Mouse (Mus musculus) activated CD4-positive, CD25-positive, alpha-beta regulatory T cell, adult 4 months (primary cell): ENCODE data around the gene Morn4. TPM values are rescaled to one million over a fixed set of nuclear protein-coding genes. Genes with fewer than 3 reads are reported as not detected.
A peak's percentile ranks its signal among the peaks of the same experiment; 100 is the strongest.

Source experiments
- ATAC-seq: one replicate; pipeline ENCODE4 v1.8.0; 2017
- polyA plus RNA-seq, 2 experiments: library from polyadenylated mRNA; unstranded; fragments of 100-300 nt; shearing (Covaris generic); gene quantifications; one replicate each; pipeline ENCODE4 v1.2.1; 2017

Morn4 gene
- not detected for polyA plus RNA-seq

GRCm38 (mm10) chr19:42086166-42086565, at the start of gene Morn4:
Gene Morn4 (minus strand): TSS chr19:42086357.
- no peak for ATAC-seq

DNA sequence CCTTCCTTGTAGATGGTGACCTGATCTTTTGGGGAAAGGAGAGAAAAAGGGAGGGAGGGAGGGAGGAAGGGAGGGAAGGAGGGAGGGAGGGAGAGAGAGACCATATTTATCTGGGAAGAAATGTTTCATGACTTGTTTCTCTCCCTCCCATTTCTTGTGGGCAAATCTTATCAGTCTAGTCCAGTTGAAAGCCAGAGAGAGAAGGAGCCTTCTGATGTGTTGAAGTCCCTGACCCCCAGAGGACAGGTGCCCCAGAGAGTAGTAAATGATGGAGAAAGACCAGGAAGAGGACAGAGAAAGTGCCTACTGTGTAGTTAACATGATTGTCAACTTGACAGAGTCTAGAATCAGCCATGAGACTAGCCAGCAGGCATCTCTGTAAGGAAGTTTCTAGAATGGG, 48.9 kb upstream of the Morn4 start:
- no peak for ATAC-seq

DNA sequence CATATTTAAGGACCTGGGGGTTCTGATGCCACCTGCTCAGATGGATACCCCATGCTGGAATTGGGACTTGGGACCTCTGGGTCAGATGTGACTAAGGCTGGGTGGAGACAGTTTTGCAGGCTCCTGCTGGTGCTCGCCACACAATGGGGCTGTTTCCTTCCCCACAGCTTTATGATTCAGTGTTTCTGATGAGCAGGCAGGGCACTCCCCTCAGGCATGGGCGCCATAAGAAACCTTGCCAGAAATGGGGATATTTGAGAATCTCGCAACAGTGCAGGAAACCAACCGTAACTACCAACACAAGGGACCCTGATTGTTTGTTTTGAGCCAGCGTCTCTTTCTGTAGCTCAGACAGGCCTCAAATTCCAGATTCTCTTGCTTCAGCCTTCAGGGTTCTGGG, 44.9 kb upstream of the Morn4 start:
- no peak for ATAC-seq

- ATAC-seq: no peak
Measured at GRCm38 (mm10) chr19:42130294-42130606, 44.1 kb upstream of the Morn4 start.

DNA sequence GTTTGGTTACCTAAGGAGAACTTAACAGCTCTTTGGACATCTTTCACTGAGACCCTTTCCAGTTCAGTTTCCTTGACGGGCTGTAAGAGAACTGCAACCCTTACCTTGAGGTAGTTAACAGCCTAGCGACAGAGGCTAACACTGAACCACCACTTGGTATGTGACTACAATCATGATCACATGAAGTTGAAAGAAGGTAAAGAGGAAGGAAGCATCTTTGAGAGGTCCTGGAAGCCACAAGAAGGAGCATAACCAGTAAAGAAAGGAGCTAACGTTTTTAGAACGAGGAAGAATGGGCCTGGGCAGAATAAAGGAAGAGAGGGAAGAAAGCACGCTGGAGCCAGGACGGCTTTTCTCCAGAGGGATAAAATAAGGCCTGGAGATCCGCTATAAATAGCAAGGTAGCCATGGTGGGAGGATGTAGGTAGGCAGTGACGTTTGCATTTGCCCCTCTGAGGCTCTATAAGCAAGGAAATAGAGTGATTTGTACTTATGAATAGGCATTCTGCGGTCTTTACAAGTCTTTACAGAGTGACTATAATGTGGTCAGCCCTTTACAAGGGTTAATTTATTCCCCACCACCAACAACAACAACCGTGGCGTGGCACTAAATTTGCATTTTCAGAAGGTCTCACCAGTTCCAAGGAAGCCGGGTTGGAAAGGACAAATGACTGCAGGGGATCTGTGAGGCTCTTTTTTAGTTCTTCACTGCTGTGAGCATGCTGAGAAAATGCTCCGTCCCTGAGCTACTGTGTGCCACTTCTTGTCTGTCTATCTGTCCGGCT, 43.5 kb upstream of the Morn4 start:
- peak; percentile 24 for ATAC-seq

DNA sequence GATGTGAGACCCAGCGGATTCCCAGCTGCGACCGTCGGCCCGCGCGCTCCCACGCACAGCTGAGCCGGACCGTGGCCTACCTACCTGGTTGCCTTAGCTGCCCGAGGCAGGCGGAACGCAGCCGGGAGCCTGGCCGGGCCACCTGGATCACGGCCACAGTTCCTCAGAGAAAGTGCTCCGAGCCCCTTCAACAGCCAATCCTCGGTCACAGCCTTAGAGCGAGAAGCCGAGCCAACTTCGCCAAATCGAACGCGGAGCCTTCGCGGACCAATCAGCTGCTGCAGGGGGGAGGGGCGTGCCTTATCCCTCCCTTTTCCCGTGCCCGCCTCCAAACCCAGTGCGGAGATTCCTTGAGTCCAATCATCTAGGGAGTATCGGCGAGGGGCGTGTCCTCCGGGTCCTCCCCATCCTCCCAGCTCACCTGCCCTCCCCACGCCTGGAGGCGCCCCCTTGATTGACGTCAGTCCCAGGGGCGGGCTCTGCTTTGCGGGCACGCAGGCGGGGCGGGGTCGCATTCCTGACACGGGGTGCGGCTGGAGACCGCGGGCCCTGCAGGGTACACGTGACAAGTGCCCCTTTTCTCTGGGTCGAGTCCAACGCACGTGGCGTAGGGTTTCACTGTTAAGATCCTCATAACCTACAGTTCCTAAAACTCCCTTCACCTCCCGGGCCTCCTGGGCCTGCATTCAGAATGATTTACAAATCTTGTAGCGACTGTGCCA, 42.8 kb upstream of the Morn4 start, which contains the start of gene Avpi1:
Gene Avpi1 (minus strand): TSS at position 273 of the 722 bp plus-strand sequence.
- peak; percentile 90 for ATAC-seq

DNA sequence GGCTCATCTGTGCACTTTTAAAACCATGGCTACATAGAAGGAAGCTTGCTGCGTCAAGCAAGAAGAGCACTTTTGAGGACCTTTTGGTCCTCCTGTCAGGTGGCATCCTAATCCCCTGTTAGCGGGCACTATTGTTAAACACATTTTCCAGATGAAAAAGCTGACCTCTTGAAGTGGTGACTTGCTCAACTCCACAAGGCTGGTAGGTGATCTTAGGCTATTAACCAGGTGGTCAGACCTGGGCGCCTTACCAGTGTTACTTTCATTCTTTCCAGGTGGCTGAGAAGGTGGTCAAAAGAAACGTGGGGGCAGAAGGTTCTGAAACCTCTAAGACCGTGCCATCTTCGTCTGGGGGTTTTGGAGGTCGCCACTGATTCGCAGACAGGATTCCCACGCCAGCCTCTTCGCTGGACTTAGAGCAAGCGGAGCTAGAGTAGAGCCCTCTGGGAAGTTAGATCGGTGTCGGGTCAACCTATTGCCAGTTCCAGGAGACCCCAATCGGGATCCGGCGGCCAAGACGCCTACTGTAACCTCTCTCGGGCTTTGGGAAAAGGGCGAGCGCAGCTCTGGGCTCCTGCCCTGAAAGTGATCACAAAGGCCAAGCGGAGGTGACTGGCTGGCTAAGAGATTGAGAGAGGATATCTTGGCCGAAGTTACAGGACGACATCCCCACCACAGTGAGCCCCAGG, 42.0 kb upstream of the Morn4 start:
- no peak for ATAC-seq

DNA sequence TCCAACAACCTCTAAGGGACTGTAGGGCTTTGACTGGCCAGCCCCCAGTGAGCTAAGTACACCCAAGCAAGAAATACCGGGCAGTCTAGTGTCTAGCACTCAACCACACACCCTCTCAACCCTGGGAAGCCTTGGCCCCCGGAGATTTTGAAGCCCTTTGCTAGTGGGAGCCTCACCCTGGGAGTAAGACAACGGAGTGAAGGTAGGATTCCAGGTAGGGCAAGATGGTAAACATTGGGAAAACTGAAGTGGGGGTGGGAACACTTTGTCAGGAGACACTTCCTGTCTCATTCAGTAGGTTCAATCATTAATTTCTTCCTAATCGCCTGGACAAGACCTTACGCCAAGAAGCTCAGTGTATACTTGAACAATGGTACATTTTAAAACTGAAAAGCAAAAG, 40.9 kb upstream of the Morn4 start:
- no peak for ATAC-seq

GRCm38 (mm10) chr19:42126219-42126605, 40.1 kb upstream of the Morn4 start:
- ATAC-seq: no peak

GRCm38 (mm10) chr19:42125501-42126218, 39.5 kb upstream of the Morn4 start:
- ATAC-seq: no peak

DNA sequence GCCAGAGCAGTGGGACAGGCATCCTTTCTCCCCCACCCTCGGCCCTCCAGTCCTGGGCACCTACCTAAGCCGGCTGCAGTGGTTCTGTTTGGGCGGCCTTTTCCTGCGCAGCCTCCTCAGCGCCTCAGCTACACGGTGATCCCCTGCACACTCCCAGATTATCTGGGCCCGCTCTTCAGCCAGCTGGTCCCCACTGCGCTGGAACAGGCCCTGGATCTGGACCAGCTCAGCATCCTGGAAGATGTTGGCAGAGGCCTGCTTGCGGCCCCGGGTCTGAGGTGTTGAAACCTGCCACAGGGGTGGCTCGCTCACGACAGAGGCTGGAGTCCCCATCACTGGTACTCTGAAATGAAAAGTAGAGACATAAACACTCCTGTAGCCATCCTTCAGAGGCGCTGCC, 38.5 kb upstream of the Morn4 start:
- no peak for ATAC-seq

GRCm38 (mm10) chr19:42120451-42120850, 34.3 kb upstream of the Morn4 start:
- ATAC-seq: no peak

- ATAC-seq: no peak
Measured at GRCm38 (mm10) chr19:42118596-42118995, 32.4 kb upstream of the Morn4 start.

DNA sequence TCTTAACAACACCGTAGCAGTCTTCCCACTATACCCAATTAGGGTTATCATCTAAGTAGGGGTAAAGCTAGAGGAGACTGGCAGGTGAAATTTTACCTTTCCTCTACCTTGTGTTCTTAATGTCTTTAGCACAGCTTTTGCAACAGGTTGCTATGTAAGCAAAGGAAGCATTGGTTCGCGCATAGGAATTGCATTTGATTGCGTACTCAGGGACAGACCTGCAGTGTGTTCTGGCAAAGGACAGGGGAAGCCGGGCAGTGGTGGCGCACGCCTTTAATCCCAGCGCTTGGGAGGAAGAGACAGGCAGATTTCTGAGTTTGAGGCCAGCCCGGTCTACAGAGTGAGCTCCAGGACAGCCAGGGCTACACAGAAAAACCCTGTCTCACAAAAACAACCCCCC, 32.0 kb upstream of the Morn4 start:
- no peak for ATAC-seq

DNA sequence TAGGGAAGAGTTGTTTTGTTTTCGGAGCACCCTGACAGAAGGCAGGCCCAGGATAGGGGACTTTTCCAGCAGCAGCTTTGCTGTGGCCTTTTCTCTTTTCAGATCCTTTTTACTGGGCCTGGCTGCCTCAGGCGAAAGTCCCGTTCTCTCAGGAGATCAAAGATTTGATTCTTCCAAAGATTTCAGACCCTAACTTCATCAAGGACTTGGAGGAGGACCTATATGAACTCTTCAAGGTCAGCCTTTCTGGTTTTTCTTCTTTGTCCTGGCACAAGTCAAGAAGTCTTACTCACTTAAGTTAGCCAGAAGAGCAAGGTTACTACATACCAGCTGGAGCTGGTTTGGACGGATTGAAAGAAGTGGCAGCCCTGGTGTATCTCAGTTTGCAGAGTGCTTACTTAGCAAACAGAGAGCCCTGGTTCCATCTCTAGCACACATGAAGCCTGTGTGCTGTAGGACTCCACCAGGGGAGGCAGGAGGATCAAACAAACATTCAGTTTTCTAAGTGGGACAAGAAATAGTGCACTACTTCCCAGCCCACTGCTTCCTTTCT, 29.7 kb upstream of the Morn4 start:
- ATAC-seq: no peak

DNA sequence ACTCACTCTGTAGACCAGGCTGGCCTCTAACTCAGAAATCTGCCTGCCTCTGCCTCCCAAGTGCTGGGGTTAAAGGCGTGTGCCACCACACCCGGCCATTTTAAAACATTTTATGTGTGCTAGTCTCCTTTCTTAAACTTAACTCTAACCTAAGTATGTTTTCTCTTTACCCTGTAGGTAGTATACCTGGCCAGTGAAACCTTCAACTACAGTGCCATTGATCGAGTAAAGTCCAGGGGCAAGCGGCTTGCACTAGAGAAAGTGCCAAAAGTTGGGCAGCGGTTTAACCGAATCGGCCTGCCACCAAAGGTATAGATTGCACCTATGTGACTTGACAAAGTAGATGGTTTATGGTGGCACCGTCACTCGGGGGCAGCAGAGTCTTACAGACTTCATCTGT, 18.5 kb upstream of the Morn4 start:
- no peak for ATAC-seq

- ATAC-seq: no peak
Measured at GRCm38 (mm10) chr19:42099406-42099805, 13.2 kb upstream of the Morn4 start.

DNA sequence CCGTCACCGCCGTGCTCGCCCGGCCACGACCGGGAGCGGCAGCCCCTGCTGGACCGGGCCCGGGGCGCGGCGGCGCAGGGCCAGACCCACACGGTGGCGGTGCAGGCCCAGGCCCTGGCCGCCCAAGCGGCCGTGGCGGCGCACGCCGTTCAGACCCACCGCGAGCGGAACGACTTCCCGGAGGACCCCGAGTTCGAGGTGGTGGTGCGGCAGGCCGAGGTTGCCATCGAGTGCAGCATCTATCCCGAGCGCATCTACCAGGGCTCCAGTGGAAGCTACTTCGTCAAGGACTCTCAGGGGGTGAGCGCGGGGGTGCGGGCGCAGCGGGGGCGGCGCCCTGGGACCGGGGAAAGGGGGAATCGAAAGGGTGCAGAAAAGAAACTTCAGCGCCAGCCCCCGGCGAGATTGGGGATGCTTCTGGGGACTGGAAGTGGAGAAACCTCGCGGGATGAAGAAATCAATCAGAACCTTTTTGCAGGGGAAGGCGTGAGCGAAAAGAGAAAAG, 4.5 kb upstream of the Morn4 start:
- ATAC-seq: peak; percentile 1

DNA sequence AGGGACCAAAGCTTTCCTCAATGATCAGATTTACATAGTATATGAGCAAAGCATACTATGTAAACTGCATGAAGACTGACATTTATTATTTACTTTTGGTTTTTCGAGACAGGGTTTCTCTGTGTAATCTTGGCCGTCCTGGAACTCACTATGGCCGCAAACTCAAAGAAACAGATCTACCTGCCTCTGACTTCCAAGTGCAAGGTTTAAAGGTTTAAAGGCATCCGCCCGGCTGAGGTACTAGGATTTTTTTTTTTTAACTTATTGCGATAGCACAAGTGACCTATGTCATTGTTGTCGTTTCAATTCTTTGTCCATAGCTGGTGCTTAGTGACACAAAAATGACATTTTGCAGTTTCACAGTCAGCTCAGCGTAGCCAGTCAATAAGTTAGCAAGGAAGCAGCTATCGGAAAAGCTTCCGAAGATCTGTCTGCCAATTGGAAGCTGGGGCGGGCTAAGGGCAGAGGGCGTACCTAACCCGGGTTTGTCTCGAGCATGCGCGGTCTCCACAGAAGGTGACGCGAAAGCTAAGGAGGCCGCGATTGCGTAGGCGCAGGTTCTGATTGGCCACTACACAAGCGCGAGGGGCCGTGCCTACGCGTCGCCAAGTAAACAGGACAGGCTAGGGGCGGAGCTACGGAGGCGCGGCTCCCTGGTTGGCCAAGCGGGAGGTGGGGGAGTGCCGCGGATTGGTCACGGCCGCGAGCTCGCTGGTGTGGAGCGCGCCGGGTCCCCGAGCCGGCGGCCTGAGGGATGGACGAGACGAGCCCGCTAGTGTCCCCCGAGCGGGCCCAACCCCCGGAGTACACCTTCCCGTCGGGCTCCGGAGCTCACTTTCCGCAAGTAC, 3.8 kb upstream of the Morn4 start, which contains the start of gene Pi4k2a:
Gene Pi4k2a (plus strand): TSS at position 723 of the 848 bp plus-strand sequence.
- peak; percentile 91 for ATAC-seq

- ATAC-seq: peak; percentile 47
Measured at GRCm38 (mm10) chr19:42089103-42089747, 3.1 kb upstream of the Morn4 start.

DNA sequence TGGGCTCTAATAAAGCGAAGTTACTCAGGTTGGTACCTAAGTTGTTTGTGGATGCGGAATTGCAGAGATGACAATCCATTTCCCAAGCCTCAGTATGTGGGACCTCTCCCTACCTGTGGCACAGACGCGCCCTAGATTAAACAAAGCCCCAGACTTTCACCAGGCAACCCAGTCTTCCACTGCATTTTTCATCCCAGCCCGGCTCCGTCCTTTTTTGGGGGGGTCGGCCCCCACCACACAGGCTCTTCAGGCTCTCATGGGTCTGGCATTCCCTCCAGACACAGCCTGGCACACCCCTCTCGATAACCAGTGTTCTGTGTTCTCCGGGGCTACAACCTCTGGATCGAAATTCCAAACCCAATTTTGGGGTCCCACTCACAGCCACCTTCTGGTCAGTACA, 467 bp downstream of the Morn4 start:
- no peak for ATAC-seq
